Mouse (Mus musculus) myocyte (in vitro differentiated cells): Measurements from ENCODE around the gene Zdhhc20. TPM values are rescaled to one million over a fixed set of nuclear protein-coding genes. Genes with fewer than 3 reads are reported as not detected.
"Not testable (repeated sequence)": the region's sequence is repeated elsewhere in the genome, so short reads cannot be mapped to it uniquely, and the experiment has no call there.

Experiments
- H3K27me3 ChIP-seq: one replicate; pipeline ENCODE4 v1.6.1; 2011; ENCODE audit not compliant: control insufficient read depth, insufficient read depth, insufficient read length
- H3K36me3 ChIP-seq: one replicate; pipeline ENCODE4 v1.6.1; 2011; ENCODE audit not compliant: control insufficient read depth, insufficient read depth
- H3K4me2 ChIP-seq: one replicate; pipeline ENCODE4 v1.6.1; 2011; ENCODE audit warnings: low read depth, control low read depth
- H3K4me3 ChIP-seq: one replicate; pipeline ENCODE4 v1.5.1; 2011; ENCODE audit warnings: mild to moderate bottlenecking, control low read depth, moderate library complexity
- H3K79me2 ChIP-seq: one replicate; pipeline ENCODE4 v1.6.1; 2011; ENCODE audit not compliant: control insufficient read depth, insufficient read depth
- H3ac ChIP-seq: one replicate; pipeline ENCODE4 v1.6.1; 2011; ENCODE audit not compliant: control insufficient read depth, insufficient read length
- CEBPB ChIP-seq: IDR thresholded peaks from 2 replicates; pipeline ENCODE4 v1.6.1; 2011; ENCODE audit warnings: mild to moderate bottlenecking, moderate library complexity; ENCODE audit not compliant: poor library complexity, insufficient read depth, severe bottlenecking
- E2F4 ChIP-seq: IDR thresholded peaks from one replicate; pipeline ENCODE4 v1.6.1; 2011; ENCODE audit warnings: mild to moderate bottlenecking, control low read depth, moderate library complexity; ENCODE audit not compliant: insufficient read depth
- MAX ChIP-seq: IDR thresholded peaks from one replicate; pipeline ENCODE4 v1.6.1; 2011; ENCODE audit warnings: low read depth, mild to moderate bottlenecking, control low read depth
- MYOD1 ChIP-seq, 3 experiments: IDR thresholded peaks; one replicate each; pipeline ENCODE4 v1.6.1; 2011; ENCODE audit warnings: control low read depth in 2 of 3, low read depth in 2 of 3, mild to moderate bottlenecking in 2 of 3, moderate library complexity in 1 of 3; ENCODE audit not compliant: insufficient read length in 2 of 3, control insufficient read depth in 1 of 3
- MYOG ChIP-seq, 3 experiments: IDR thresholded peaks; one replicate each; pipeline ENCODE4 v1.6.1; 2011; ENCODE audit warnings: control low read depth in 2 of 3, low read depth in 2 of 3, mild to moderate bottlenecking in 2 of 3; ENCODE audit not compliant: insufficient read length in 2 of 3, control insufficient read depth in 1 of 3, insufficient read depth in 1 of 3
- POLR2A ChIP-seq: IDR thresholded peaks from one replicate; pipeline ENCODE4 v1.6.1; 2011; ENCODE audit warnings: low read depth, mild to moderate bottlenecking, control low read depth, moderate library complexity; ENCODE audit not compliant: insufficient read length
- POLR2AphosphoS2 ChIP-seq: IDR thresholded peaks from one replicate; pipeline ENCODE4 v1.6.1; 2011; ENCODE audit warnings: low read depth, control low read depth; ENCODE audit not compliant: insufficient read length
- REST ChIP-seq: IDR thresholded peaks from one replicate; pipeline ENCODE4 v1.6.1; 2011; ENCODE audit warnings: mild to moderate bottlenecking, control low read depth, moderate library complexity; ENCODE audit not compliant: insufficient read depth, insufficient read length
- SRF ChIP-seq: IDR thresholded peaks from one replicate; pipeline ENCODE4 v1.6.1; 2011; ENCODE audit warnings: low read depth; ENCODE audit not compliant: control insufficient read depth, insufficient read length
- TCF12 ChIP-seq: IDR thresholded peaks from one replicate; pipeline ENCODE4 v1.6.1; 2011; ENCODE audit warnings: mild to moderate bottlenecking, control low read depth; ENCODE audit not compliant: poor library complexity, insufficient read depth, severe bottlenecking
- TCF3 ChIP-seq: IDR thresholded peaks from one replicate; pipeline ENCODE4 v1.6.1; 2011; ENCODE audit warnings: low read depth, control low read depth; ENCODE audit not compliant: insufficient read length
- USF1 ChIP-seq: IDR thresholded peaks from one replicate; pipeline ENCODE4 v1.6.1; 2011; ENCODE audit warnings: low read depth, mild to moderate bottlenecking, control low read depth, moderate library complexity
- polyA plus RNA-seq: library from polyadenylated mRNA; unstranded; fragments of >200 nt; fragmentation: generic; extraction: Trizol; gene quantifications from one replicate; pipeline ENCODE4 v1.2.1, GENCODE M21; 2012; ENCODE audit warnings: missing spikeins

The Zdhhc20 gene
- polyA plus RNA-seq, 1 experiment: 9.6 TPM

- H3K4me2 ChIP-seq: no peak overlapping the region
- TF ChIP-seq REST (no peak), CEBPB (no peak), POLR2AphosphoS2 (no peak), MYOD1 (IDR thresholded peaks at IDR 0.05; ENCODE audit: control insufficient read depth in 1 of 3, insufficient read length in 2 of 3, low read depth in 2 of 3) (no peak), MYOG (IDR thresholded peaks at IDR 0.05; ENCODE audit: control insufficient read depth in 1 of 3, insufficient read depth in 1 of 3, insufficient read length in 2 of 3, low read depth in 2 of 3) (no peak), USF1 (no peak), TCF3 (no peak), SRF (no peak), TCF12 (no peak), POLR2A (no peak), MAX (no peak), E2F4 (no peak)
- H3K79me2 ChIP-seq: no peaks in the 10 kb centered on the region
- no peak overlapping the region for H3ac ChIP-seq
- H3K36me3 ChIP-seq: no peaks in the 10 kb centered on the region
- H3K4me3 ChIP-seq: no peak overlapping the region
- H3K27me3 ChIP-seq: no peaks in the 10 kb centered on the region
Observed at GRCm38 (mm10) chr14:57896882-57897281, 6.8 kb upstream of the Zdhhc20 start.

GRCm38 (mm10) chr14:57896088-57896871, 6.2 kb upstream of the Zdhhc20 start:
- peak overlapping the region; percentile 46 for H3K4me2 ChIP-seq
- not testable (repeated sequence) for H3K27me3 ChIP-seq, H3K79me2 ChIP-seq, H3K36me3 ChIP-seq, H3ac ChIP-seq, H3K4me3 ChIP-seq
- TF ChIP-seq MYOG (IDR thresholded peaks at IDR 0.05; ENCODE audit: control insufficient read depth in 1 of 3, insufficient read depth in 1 of 3, insufficient read length in 2 of 3, low read depth in 2 of 3) (peak in 2 of 3 experiments; percentile 5 to 60), MYOD1 (IDR thresholded peaks at IDR 0.05; ENCODE audit: control insufficient read depth in 1 of 3, insufficient read length in 2 of 3, low read depth in 2 of 3) (peak; percentile 7 to 52 (median 19))

GRCm38 (mm10) chr14:57894346-57894745, 4.3 kb upstream of the Zdhhc20 start:
- no peak overlapping the region for H3K4me3 ChIP-seq
- H3ac ChIP-seq: no peak overlapping the region
- no peaks in the 10 kb centered on the region for H3K27me3 ChIP-seq
- H3K36me3 ChIP-seq: no peaks in the 10 kb centered on the region
- TF ChIP-seq POLR2A (no peak), SRF (no peak), E2F4 (no peak), REST (no peak), MYOD1 (IDR thresholded peaks at IDR 0.05; ENCODE audit: control insufficient read depth in 1 of 3, insufficient read length in 2 of 3, low read depth in 2 of 3) (no peak), TCF12 (no peak), MYOG (IDR thresholded peaks at IDR 0.05; ENCODE audit: control insufficient read depth in 1 of 3, insufficient read depth in 1 of 3, insufficient read length in 2 of 3, low read depth in 2 of 3) (no peak), USF1 (no peak), MAX (no peak)
- peaks cover 3% of the 10 kb centered on the region for H3K79me2 ChIP-seq
- no peak overlapping the region for H3K4me2 ChIP-seq

- no peak overlapping the region for H3ac ChIP-seq
- H3K27me3 ChIP-seq: no peaks in the 10 kb centered on the region
- H3K4me2 ChIP-seq: no peak overlapping the region
- TF ChIP-seq MAX: no peak
- TF ChIP-seq REST: no peak
- peaks cover 17% of the 10 kb centered on the region for H3K79me2 ChIP-seq
- H3K4me3 ChIP-seq: no peak overlapping the region
- no peaks in the 10 kb centered on the region for H3K36me3 ChIP-seq
Observed at GRCm38 (mm10) chr14:57892961-57893360, 2.9 kb upstream of the Zdhhc20 start.

- H3K4me3 ChIP-seq: peak overlapping the region; percentile 72
- H3ac ChIP-seq: peak overlapping the region; percentile 36
- no peaks in the 10 kb centered on the region for H3K36me3 ChIP-seq
- peaks cover 51% of the 10 kb centered on the region for H3K79me2 ChIP-seq
- H3K4me2 ChIP-seq: peak overlapping the region; percentile 85
- no peak for TF ChIP-seq TCF3
- no peak for TF ChIP-seq CEBPB
- no peak for TF ChIP-seq SRF
- TF ChIP-seq MYOD1 (IDR thresholded peaks at IDR 0.05; ENCODE audit: control insufficient read depth in 1 of 3, insufficient read length in 2 of 3, low read depth in 2 of 3): no peak
- TF ChIP-seq MYOG (IDR thresholded peaks at IDR 0.05; ENCODE audit: control insufficient read depth in 1 of 3, insufficient read depth in 1 of 3, insufficient read length in 2 of 3, low read depth in 2 of 3): no peak
- TF ChIP-seq MAX: no peak
- TF ChIP-seq USF1: no peak
- TF ChIP-seq TCF12: no peak
- no peak for TF ChIP-seq POLR2A
- TF ChIP-seq POLR2AphosphoS2: no peak
- TF ChIP-seq E2F4: no peak
- TF ChIP-seq REST: no peak
- no peaks in the 10 kb centered on the region for H3K27me3 ChIP-seq
Observed at GRCm38 (mm10) chr14:57889541-57890010, 500 bp downstream of the Zdhhc20 start.
